Mouse (Mus musculus) heart, postnatal 0 days (tissue): ENCODE results near the gene Tmem130. TPM values are rescaled to one million over a fixed set of nuclear protein-coding genes. Genes with fewer than 3 reads are reported as not detected.

Experiments used
- ATAC-seq: fragments of 200-750 bp; cut with Nextera tagmentation; 2 replicates; pipeline ENCODE4 v1.8.0; 2017; ENCODE audit warnings: low read depth, moderate number of reproducible peaks, moderate library complexity; ENCODE audit not compliant: insufficient read depth
- DNase-seq: peaks from one replicate; pipeline ENCODE4 v3.0.0-alpha.2; 2016; ENCODE audit warnings: low spot score
- H3K27ac ChIP-seq: fragments of 300-500 bp; sonication (generic); 2 replicates; pipeline ENCODE4 v1.5.1; 2014; ENCODE audit warnings: low read depth, mild to moderate bottlenecking
- H3K27me3 ChIP-seq: fragments of 300-500 bp; sonication (generic); 2 replicates; pipeline ENCODE4 v1.6.1; 2014; ENCODE audit warnings: low read length, mixed read lengths; ENCODE audit not compliant: control insufficient read depth, insufficient read depth
- H3K36me3 ChIP-seq: fragments of 300-500 bp; sonication (generic); replicated peaks from 2 replicates; pipeline ENCODE4 v1.6.1; 2014; ENCODE audit warnings: low read length, mixed read lengths; ENCODE audit not compliant: control insufficient read depth, insufficient read depth
- H3K4me1 ChIP-seq: fragments of 300-500 bp; sonication (generic); 2 replicates; pipeline ENCODE4 v1.6.1; 2014; ENCODE audit warnings: antibody characterized with exemption; ENCODE audit not compliant: control insufficient read depth, insufficient read depth
- H3K4me2 ChIP-seq: fragments of 300-500 bp; sonication (generic); 2 replicates; pipeline ENCODE4 v1.6.1; 2014; ENCODE audit warnings: low read depth, mild to moderate bottlenecking, low read length, moderate library complexity
- H3K4me3 ChIP-seq: fragments of 300-500 bp; sonication (generic); 2 replicates; pipeline ENCODE4 v1.5.1; 2014; ENCODE audit warnings: low read depth, low read length
- H3K9ac ChIP-seq: fragments of 300-500 bp; sonication (generic); replicated peaks from 2 replicates; pipeline ENCODE4 v1.6.1; 2014; ENCODE audit warnings: low read depth, low read length, mixed read lengths
- H3K9me3 ChIP-seq: fragments of 300-500 bp; sonication (generic); replicated peaks from 2 replicates; pipeline ENCODE4 v1.6.1; 2016; ENCODE audit warnings: low read length; ENCODE audit not compliant: control insufficient read depth
- CTCF ChIP-seq: IDR thresholded peaks from 2 replicates; pipeline ENCODE4 v1.5.1; 2016; ENCODE audit warnings: antibody characterized with exemption, control low read depth, low read depth
- EP300 ChIP-seq: IDR thresholded peaks from 2 replicates; pipeline ENCODE4 v1.6.1; 2016; ENCODE audit warnings: antibody characterized with exemption, low read depth
- WGBS: fragments of 180-500 bp; shearing (Covaris S2); extraction: QIAGEN DNeasy Blood & Tissue Kit; methylation state at CpG from one replicate; pipeline ENCODE4 v1.1.7; 2014; 5-methylcytosine and 5-hydroxymethylcytosine counted together
- polyA plus RNA-seq: library from polyadenylated mRNA; unstranded; fragments of >200 nt; fragmentation: Nextera tagmentation; extraction: Ambion mirVana; gene quantifications from 2 replicates; pipeline ENCODE4 v1.2.1, GENCODE M21; 2015
- total RNA-seq: library from RNA; depleted of rRNA; stranded (reverse); fragments of >200 nt; gene quantifications from 2 replicates; pipeline ENCODE4 v1.2.3, GENCODE M21; 2014; ENCODE audit warnings: low replicate concordance; rRNA removed

Tmem130 gene
- total and polyA plus RNA-seq, 2 experiments from 2014 or later = 0.44 to 0.53 TPM

DNA sequence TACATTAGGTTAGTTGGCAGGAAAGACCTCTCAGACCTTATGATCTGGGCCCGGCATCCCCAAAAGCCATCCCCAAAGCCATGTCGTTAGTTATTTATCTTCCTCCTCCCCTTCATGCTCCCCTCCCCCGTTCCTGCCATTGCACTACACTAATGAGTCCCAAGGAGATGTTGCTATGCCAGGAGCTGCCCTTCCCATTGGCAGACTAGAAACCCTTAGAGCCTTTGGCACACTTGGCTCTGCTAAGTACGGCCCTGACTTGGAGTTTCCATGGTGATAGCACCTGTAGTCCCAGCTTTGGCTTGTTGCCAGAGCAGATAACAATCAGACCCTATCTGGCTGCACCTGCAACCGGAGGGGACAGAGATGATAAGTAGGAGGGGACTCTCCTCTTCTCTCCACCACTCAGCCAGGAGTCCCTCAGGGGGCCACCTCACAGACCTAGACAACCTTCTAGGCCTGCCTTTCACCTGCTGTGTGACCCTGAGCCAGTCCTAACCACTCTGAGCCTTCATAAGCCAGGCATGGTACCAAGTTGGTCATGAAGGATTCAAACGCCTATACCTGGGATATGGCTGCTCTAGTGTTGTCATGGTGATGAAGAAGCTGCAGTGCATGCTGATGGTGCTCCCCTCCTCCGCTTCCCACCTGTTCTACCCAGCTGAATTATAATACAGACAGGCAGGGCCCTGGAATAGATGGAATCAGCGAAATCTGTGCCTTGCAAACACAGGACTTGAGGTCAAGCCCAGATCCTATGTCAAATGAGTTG is 66.1 kb downstream of the Tmem130 start:
- ATAC-seq = no peak
- H3K36me3 ChIP-seq = no peaks in the 10 kb centered on the region
- TF ChIP-seq CTCF (no peak), EP300 (no peak)
- H3K4me1 ChIP-seq = no peaks in the 10 kb centered on the region
- DNase-seq = no peak
- H3K27ac ChIP-seq = no peak overlapping the region
- H3K4me2 ChIP-seq = no peak overlapping the region
- H3K27me3 ChIP-seq = no peaks in the 10 kb centered on the region
- 63% methylated on average over 8 of the region's 8 CpGs for WGBS
- H3K9me3 ChIP-seq = no peaks in the 10 kb centered on the region
- no peak overlapping the region for H3K9ac ChIP-seq
- H3K4me3 ChIP-seq = no peak overlapping the region

DNA sequence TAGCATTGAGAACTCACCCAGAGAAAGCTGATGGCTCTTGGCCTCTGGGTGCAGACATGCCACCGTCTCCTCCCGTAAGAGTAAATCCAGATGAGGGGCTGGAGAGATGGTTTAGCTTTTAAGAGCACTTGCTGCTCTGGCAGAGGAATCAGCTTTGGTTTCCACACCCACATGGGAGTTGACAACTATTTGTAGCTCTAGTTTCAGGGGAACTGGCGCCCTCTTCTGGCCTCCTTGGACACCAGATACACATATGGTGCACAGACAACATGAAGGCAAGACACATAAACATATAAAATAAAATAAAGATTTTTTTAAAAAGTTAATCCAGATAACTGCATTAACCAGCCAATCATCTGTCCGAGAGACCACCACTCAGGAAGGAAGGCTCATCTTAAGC is 67.5 kb downstream of the Tmem130 start:
- ATAC-seq (no peak), DNase-seq (no peak)
- 69% methylated on average over 4 of the region's 4 CpGs for WGBS
- Histone ChIP-seq H3K27me3 (no peaks in the 10 kb centered on the region), H3K4me2 (no peak overlapping the region), H3K36me3 (no peaks in the 10 kb centered on the region), H3K4me1 (no peaks in the 10 kb centered on the region), H3K9ac (no peak overlapping the region), H3K9me3 (no peaks in the 10 kb centered on the region), H3K4me3 (no peak overlapping the region), H3K27ac (no peak overlapping the region)
- TF ChIP-seq CTCF (no peak), EP300 (no peak)

DNA sequence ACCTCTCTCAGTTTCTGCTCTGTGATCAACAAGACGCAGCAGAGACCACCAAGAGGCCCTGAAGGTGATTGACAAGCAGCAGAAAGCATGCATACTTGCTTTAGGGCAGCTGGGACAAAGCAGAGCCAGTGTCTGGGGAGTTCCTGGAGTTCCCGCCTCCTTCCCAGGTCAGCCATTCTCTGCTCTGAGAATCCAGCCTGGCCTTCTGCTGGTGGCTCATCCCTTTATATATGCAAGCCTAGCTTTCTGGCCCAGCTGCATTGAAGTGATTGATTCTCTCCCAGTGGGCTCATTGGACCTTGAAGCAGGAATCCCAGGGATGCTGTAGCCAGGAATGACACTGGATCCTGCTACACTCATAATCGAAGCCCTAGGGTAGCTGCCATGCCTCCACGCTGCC is 70.2 kb downstream of the Tmem130 start:
- H3K36me3 ChIP-seq = no peaks in the 10 kb centered on the region
- H3K4me2 ChIP-seq = no peak overlapping the region
- no peak overlapping the region for H3K4me3 ChIP-seq
- ATAC-seq (no peak), DNase-seq (no peak)
- H3K4me1 ChIP-seq = no peaks in the 10 kb centered on the region
- H3K9ac ChIP-seq = no peak overlapping the region
- H3K27ac ChIP-seq = no peak overlapping the region
- no peaks in the 10 kb centered on the region for H3K9me3 ChIP-seq
- 73% methylated on average over 4 of the region's 4 CpGs for WGBS
- no peak for TF ChIP-seq CTCF
- no peak for TF ChIP-seq EP300
- H3K27me3 ChIP-seq = no peaks in the 10 kb centered on the region

DNA sequence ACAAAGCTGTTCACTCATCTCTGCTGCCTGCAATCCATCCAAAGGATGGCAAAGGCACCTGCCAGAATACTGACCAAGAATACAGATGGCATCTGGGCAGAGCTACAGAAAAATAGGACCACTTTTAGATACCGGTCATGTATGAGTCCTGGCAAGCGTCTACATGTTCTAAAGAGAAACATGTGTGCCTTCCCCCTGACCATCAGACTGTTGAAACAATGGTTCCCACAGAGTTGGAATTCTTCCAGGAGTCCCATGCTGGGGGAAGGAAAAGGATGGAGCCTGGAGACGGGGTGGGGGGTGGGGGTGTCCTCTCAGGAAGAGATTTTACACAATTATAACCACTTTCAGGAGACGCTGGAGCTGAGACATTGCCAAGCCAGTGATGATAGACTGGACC is 73.2 kb downstream of the Tmem130 start:
- DNase-seq (peak; percentile 6), ATAC-seq (no peak)
- WGBS = 53% methylated on average over 4 of the region's 4 CpGs

More for the DNA sequence above, 73.2 kb downstream of the Tmem130 start:
- TF ChIP-seq EP300 (no peak), CTCF (no peak)
- Histone ChIP-seq H3K27me3 (no peaks in the 10 kb centered on the region), H3K9ac (no peak overlapping the region), H3K4me1 (no peaks in the 10 kb centered on the region), H3K4me2 (no peak overlapping the region), H3K27ac (no peak overlapping the region), H3K36me3 (no peaks in the 10 kb centered on the region), H3K4me3 (no peak overlapping the region), H3K9me3 (no peaks in the 10 kb centered on the region)

Other genes with a start within 250 kb of the Tmem130 start
- gene Nptx2, start 215.9 kb downstream of the Tmem130 start, total RNA-seq = 0.04 TPM in 1 of 2 replicates, not detected in the other
- 0.04 TPM in 1 of 2 replicates, not detected in the other for gene Nptx2, start 215.9 kb downstream of the Tmem130 start, polyA plus RNA-seq
- 73.2 and 85.0 TPM in 2 replicates for gene Trrap, start 5.9 kb upstream of the Tmem130 start, total RNA-seq
- 23.2 and 24.6 TPM in 2 replicates for gene Trrap, start 5.9 kb upstream of the Tmem130 start, polyA plus RNA-seq
- gene Smurf1, start 204.0 kb upstream of the Tmem130 start, total RNA-seq = 21.3 and 29.9 TPM in 2 replicates
- 7.0 and 9.1 TPM in 2 replicates for gene Smurf1, start 204.0 kb upstream of the Tmem130 start, polyA plus RNA-seq